Mouse (Mus musculus): ENCODE results near the gene Dnmt3a.

DNA sequence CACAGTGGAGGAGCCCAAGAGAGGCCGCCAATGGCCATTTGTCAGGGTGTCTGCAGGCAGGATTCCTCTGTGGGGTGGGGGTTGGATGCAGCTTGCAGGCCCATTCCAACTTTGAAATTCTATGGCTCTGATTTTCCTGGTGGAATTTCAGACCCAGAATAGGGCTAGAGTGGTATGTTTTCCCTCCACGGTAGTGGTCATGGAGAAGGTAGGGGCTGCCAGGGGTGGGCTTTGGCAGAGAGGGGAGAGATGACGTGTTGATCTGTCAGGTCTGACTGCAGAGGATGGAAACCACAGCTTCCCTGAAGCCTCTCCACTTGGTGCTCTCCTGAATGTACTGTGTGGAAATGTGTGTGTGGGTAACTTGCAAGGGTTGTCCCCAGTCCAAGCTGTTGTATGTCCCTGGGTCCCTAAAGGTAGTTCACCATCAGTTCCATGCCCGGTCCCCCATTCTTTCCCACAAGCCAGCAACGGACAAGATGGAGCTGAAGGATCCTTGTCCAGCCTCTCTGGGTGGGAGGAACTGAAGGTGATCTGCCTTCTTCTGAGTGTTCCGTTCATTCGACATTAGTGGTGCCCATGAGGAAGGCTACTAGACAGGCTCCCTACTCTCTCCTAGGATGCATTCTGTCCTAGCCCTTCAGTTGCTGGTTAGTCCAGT is 3.8 kb downstream of the Dnmt3a start:
- TF ChIP-seq POLR2AphosphoS2 (IDR thresholded peaks at IDR 0.05; ENCODE audit: low read depth, low read length) (no peak), HCFC1 (IDR thresholded peaks at IDR 0.05; ENCODE audit: low read depth, low read length) (no peak), POLR2A (IDR thresholded peaks at IDR 0.05; ENCODE audit: low read depth, low read length) (no peak), KAT2A (IDR thresholded peaks at IDR 0.05; ENCODE audit: insufficient replicate concordance, low read length) (no peak), MAX (IDR thresholded peaks at IDR 0.05; ENCODE audit: low read length) (no peak)

All from CH12.LX (cell line).